Mouse (Mus musculus): ENCODE measurements around the gene Spock2. TPM values are rescaled to one million over a fixed set of nuclear protein-coding genes. Genes with fewer than 3 reads are reported as not detected.

Gene Spock2
- total RNA-seq (2022), result 10 to 100 TPM; 55.0 to 86.5 (median 65.1) TPM

GRCm38 (mm10) chr10:60106146-60106530, at the start of gene Spock2:
Gene Spock2 (plus strand): TSS chr10:60106219.
- DNase-seq, result peak; percentile 39

DNA sequence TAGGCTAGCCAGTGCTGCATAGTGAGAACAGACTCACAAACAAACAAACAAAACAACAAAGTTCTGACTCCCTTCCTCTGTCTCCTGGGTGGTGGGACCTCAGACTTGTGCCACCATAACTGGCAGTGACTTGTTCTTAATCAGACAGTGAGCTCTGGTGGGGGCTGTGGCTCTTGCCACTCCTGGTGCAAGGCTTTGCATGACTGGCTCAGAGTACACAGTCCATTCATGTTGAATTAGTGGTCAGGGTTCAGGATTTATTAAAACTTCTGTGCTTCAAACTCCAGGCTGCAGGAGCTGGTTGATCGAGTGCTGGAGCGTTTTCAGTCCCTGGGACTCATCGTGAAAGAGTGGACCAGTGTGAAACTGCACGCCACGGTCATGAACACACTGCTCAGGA, 43.8 kb upstream of the Spock2 start:
- DNase-seq, result no peak

DNA sequence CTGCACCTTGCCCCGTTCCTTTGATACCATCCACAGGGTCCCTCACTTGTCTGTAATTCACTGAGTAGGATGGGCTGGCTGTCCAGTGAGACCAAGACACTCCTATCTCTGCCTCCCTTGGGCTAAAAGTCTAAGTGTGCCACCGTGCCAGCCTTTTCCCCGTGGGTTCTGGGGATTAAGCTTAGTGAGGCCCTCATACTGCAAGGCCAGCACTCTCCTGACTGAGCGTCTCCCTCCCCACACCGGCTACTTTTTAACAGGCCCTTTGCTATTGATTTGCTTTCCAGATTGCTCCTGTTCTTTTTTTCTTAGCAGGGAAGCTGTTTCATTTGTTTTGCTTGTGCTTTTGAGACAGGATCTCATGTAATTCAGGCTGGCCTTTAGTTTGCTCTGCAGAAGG, 43.1 kb upstream of the Spock2 start:
- DNase-seq, result no peak

GRCm38 (mm10) chr10:60066524-60066923, 39.5 kb upstream of the Spock2 start:
- no peak for DNase-seq

DNA sequence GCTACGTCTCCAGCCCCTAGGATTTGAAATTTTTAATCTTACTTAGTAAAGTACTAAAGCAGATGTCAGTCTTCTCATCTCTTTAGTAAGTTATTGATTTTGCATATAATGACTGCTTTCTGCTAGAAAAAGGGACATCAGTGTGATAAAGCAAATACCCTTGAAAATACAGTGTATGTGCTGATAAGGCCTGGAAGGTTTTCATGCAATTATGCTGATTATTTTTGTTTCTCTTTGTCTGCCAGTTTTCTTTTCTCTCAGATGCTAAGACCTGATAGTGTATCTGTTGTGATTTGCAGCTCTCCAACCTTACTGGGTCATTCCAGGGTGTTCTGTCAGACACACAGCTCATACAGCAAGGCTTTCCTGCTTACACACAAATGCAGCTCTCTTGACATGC, 30.9 kb upstream of the Spock2 start:
- DNase-seq, result no peak

GRCm38 (mm10) chr10:60077226-60077625, 28.8 kb upstream of the Spock2 start:
- DNase-seq, result no peak

GRCm38 (mm10) chr10:60077736-60078560, 28.1 kb upstream of the Spock2 start:
- no peak for DNase-seq

DNA sequence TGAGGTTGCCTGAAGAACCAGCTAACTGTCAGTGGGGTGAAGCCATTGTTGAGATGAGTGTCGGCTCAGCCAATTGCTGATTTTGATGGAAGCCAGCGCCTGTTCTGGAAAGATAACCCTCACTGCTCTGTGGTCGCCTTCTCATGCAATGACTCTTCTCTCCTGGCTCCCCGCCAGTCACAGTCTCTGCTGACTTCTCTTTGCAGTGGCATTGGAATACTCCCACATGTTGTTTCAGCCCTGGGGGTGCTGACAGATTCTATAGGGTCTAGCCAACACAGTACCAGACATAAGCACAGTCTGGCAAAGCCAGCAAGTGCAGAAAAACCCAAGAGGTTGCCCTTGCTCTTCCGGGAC, 27.5 kb upstream of the Spock2 start:
- DNase-seq, result peak; percentile 79

DNA sequence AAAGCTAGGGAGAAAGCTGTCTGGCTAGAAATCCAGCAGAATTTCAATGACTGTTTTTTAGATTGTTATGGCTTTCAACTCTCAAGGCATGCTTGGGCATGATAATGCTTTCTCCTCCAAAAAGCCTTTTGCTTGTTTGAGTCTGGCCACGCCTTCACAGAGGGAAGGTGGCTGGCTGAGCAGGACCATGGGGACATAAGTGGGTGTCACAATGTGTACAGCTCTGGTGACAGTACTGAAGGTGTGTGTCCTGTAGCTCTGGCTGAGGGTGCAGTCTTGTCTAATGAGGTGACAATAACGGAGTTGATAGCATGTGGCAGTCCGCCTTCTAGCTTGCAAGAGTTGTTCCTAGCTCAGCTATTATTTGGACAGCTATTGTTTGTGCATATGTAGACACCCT, 25.8 kb upstream of the Spock2 start:
- DNase-seq, result no peak

GRCm38 (mm10) chr10:60080601-60080981, 25.4 kb upstream of the Spock2 start:
- no peak for DNase-seq

GRCm38 (mm10) chr10:60080982-60081825, 24.8 kb upstream of the Spock2 start:
- no peak for DNase-seq

DNA sequence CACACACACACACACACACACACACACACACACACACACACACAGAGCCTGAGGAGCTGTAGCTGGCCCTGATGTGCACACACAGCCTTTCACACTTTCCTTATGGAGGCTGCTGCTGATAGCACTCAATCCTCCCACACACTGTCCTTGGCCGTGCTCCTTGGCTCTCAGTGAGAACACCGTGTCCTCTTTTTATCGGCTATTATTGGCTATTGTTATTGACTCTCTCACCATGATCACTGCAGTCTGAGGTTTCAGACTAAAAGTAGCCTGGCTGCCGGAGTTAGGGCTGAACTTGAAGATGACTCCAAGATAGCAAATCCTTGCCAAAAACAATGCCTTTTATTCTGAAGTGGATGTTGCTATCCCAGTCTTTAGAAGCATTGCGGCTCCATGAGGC, 24.1 kb upstream of the Spock2 start:
- DNase-seq, result peak; percentile 60

DNA sequence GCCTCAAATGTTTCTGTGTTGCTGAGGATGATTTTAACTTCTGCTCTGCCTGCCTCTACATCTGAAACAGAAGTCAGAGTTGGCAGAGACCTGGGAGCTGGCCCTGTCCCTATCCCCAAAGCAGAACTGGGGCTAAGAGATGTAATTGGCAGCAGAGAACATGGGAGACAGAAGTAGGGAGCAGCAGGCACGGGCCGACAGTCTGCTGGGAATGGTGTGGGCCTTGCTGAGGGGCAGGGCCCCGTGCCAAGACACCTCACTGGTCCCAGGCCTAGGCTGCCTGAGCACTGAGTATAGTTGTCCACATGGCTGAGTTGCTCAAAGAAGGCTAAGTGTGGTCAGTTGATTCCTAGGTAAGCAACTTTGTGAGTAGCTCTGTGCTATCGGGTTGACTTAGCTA, 22.0 kb upstream of the Spock2 start:
- no peak for DNase-seq

GRCm38 (mm10) chr10:60092311-60092710, 13.7 kb upstream of the Spock2 start:
- no peak for DNase-seq

DNA sequence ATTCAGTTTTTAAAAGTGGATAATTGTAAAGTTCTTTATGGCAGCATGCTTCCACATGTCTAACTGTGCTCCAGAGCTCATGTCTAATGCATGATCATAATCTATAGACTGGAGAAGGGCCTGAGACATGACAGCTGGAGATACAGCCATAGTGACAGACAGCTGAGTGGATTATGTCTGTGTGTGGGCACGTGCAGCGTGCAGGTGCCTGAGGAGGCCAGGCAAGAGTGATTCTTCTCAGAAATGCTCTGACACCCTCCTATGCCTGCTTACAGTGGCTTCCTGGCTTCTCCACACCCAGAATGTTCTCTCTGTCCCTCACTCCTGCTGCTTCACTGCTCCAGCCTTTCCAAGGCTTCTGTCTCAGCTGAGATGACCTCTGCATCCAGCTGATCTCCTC, 12.3 kb upstream of the Spock2 start:
- DNase-seq, result no peak

DNA sequence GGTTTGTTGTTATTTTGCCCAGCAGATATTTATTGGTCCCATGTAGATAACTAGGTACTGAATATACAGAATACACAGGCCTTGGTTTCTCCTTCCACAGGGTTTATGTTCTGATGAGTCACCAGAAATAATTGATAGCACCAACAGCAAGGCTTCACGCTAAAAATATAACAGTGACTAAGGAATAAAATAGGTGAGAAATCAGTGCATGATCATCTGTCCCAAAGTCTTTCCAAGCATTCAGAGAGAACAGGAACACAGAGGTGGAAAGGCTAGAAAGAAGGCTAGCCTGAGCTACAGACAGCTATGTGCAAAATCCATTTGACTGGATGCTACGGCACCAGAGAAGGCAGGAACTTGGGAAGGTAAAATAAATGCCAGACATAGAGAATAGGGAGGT, 10.5 kb upstream of the Spock2 start:
- DNase-seq, result no peak

DNA sequence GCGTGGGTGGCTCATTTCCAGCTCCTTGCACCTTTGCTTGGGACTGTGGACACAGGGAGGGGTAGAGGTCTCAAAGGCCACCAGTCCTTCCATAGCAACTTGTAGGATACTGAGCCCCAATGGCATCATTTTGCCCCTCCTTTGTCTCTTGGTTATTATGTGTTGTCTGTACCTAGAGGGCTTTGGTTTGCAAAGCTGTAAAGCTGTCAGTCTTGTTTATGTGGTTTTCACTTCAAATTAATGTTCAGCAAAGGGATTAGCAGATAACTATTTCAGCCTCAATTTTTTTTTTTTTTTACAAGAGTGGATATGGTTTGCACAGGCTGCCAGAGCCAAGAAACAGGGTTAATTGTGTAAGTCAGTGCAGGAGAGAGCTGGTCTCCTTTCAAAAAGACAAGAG, 9.7 kb upstream of the Spock2 start:
- DNase-seq, result no peak

DNA sequence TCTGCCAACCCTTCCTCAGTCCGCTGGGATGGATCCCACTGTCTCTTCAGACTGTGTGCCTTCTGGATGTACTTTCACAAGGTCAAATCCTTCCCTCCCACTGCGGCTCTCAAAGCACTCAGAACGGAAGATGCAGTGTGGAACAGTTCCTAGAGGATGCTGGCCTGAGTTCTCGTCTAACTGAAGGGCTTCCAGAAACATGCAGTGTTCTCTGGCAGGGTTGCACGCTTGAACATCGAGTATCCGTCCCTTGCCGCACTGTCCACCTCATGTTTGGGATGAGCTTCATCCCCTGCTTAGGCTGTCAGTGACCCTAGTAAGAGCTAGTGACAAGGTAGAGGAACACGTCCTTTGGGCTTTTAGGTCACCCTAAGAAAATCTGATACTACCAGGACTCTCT, 8.9 kb upstream of the Spock2 start:
- no peak for DNase-seq

GRCm38 (mm10) chr10:60097774-60098173, 8.2 kb upstream of the Spock2 start:
- no peak for DNase-seq

DNA sequence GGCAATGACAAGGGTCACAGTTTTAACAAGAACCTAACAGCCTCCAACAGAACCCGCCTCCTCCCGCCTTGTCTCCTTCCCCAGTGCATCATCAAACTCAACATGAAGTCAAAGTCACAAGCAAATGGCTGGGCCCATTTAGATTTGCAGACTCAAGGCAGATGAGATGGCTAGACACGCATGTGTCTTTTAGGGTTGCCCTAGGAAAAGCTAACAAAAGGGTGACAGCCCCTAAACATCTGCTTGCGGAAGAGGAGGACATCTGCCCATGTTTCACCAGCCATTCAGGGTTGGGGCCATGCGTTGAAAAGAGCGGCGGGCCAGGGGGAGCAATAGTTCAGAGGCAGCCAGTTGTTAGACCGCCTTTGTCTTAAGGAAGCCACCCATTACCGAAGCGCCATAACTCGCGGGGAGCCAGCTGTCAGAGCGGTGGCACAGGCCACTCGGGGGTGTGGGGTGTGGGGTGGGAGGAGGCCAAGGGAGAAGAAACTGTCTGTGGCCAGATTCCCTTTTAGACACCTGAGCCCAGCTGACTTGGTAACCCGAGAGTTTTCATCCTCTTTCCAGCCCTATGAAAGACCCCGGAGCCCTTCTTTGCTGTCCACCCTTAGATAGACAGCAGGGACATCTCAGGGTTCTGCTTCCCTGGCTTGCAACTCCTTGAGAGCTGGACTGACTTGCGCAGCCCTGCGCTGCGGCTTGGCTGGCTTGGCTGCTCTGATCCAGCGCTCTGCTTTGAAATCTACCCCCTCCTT, 451 bp upstream of the Spock2 start:
- no peak for DNase-seq

DNA sequence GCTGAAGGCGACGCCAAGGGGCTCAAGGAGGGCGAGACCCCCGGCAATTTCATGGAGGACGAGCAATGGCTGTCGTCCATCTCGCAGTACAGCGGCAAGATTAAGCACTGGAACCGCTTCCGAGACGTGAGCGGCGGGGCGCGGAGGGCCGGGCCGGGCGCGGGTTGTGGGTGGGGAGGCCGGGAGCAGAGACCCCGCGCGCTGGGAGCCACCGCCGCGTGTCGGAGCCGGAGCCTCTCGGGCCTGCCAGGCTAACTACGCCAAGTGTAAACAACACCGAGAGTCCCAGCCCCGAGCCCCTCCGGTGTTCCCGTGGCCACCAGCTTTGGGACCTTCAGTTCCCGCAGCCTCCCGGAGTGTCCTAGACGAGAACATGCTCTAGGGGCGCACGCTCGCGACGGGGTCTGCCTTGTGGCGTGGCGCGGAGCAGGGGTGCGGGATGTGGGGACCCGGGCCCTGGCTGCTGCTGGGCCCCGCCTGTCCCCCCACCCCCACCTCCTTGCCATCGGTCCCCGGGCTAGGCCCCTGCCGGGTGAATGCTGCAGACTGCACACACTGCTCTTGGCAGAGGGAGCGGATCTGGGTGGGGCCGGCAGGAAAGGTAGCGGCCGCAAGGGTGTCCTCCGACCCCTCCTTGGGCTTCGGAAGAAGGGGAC, 640 bp downstream of the Spock2 start:
- DNase-seq, result no peak

- DNase-seq, result no peak
These were observed 1.4 kb downstream of the Spock2 start for GRCm38 (mm10) chr10:60107448-60107847.
